8 mouse cellular contexts compared by ENCODE assay signal in the genomic region with DNA sequence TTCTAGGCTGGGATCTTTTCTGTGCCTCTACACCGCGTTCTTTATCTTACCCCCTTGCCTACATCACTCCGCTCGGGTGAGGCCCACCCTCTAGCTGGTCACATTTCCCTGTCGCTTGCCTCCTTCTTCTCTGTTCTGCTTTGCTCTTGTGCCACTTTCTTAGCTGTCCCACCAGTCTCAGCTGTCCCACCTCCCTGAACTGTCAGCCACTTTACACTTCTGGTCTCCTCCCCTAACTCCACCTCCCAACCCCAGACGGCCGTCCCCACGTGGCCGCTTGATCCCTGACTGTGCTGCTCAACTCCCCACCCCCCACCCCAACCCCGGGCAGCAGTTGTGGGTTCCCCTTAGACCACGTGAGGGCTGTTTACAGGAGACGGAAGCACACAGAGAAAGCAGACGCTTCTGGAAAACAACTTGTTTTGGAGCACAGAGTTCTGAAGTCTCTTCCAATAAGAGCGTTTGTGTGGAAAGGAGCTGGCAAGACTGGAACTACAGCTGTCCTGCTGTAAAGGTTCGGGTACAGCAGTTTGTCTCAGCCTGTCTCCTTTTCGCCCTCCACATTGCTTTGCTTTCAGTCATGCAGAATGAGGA. TPM values are rescaled to one million over a fixed set of nuclear protein-coding genes. Genes with fewer than 3 reads are reported as not detected.
DNase-seq lines count a peak whose midpoint lies in the region; ATAC-seq lines count a peak whose summit lies in the region.

A gene (plus strand): TSS at position 330 of the 594 bp plus-strand sequence.

- H3K9ac ChIP-seq in intestine, embryonic 14.5 days (ENCODE audit: low read length): peak within 1 kb of the TSS; percentile 76

- peak within 1 kb of the TSS; percentile 100 for H3K4me2 ChIP-seq in intestine, embryonic 14.5 days (ENCODE audit: low read length)

- H3K4me1 ChIP-seq in intestine, embryonic 14.5 days (replicated peaks; ENCODE audit: control insufficient read depth, insufficient read depth, low read length): peaks cover 13% of the 10 kb centered on the region

- ATAC-seq in intestine, embryonic 14.5 days (replicated peaks; ENCODE audit: low FRiP score, low TSS enrichment, low read depth): peak; percentile 66
- peak; percentile 68 for ATAC-seq in megakaryocyte progenitor cell, adult 5-6 weeks (replicated peaks; ENCODE audit: poor library complexity)

- peak within 1 kb of the TSS; percentile 85 for H3K4me3 ChIP-seq in intestine, embryonic 14.5 days (ENCODE audit: low read depth, low read length)

- no peaks in the 10 kb centered on the region for H3K27me3 ChIP-seq in intestine, embryonic 14.5 days (replicated peaks; ENCODE audit: control insufficient read depth, insufficient read depth, low read length)

- peak; percentile 67 to 76 for DNase-seq in adrenal gland, adult 18-20 months (ENCODE audit: low spot score in 2 of 2)
- peak; percentile 82 for DNase-seq in embryo, embryonic 11 days
- peak; percentile 87 for DNase-seq in gastrocnemius, postnatal 25 days
- DNase-seq in intestine, embryonic 14.5 days (ENCODE audit: low spot score): peak; percentile 79
- DNase-seq in left cerebral cortex, postnatal 10 days (ENCODE audit: extremely low spot score in 1 of 2, low spot score in 2 of 2): peak; percentile 61 to 89
- DNase-seq in right cerebral cortex, postnatal 14 days: peak; percentile 53
- peak; percentile 57 for DNase-seq in urinary bladder, postnatal 25 days (ENCODE audit: low spot score)

- WGBS in intestine, embryonic 14.5 days: under 1% methylated on average over 16 of the region's 16 CpGs

- H3K36me3 ChIP-seq in intestine, embryonic 14.5 days (ENCODE audit: control insufficient read depth, insufficient read depth, low read length): peaks cover 25% of the 10 kb centered on the region

- H3K27ac ChIP-seq in intestine, embryonic 14.5 days (ENCODE audit: low read depth): peak within 1 kb of the TSS; percentile 91

- H3K9me3 ChIP-seq in intestine, embryonic 14.5 days (ENCODE audit: control insufficient read depth, low read length): no peaks in the 10 kb centered on the region

- intact Hi-C loops in left cerebral cortex, postnatal 10 days (cut with DNase I): no loop called here

RNA-seq across cellular contexts. Expression of the gene that starts here (rescaled TPM):
- total RNA-seq in adrenal gland, adult 18-20 months (2021): 10 to 100 TPM; 36.3 to 47.2 TPM
- total RNA-seq in gastrocnemius, postnatal 25 days (2021): 10 to 100 TPM; 27.2 to 27.4 TPM
- 6.8 and 8.2 TPM in 2 replicates for polyA plus RNA-seq in intestine, embryonic 14.5 days (2014; fragmentation: Nextera tagmentation; extraction: Ambion mirVana)
- 10 to 100 TPM in 1 of 2 experiments, 1 to 10 TPM in 1; 8.7 to 12.3 TPM for total RNA-seq in left cerebral cortex, postnatal 10 days (2021)
- 28.4 and 28.7 TPM in 2 replicates for total RNA-seq in megakaryocyte progenitor cell, adult 5-6 weeks (2015)
- total RNA-seq in megakaryocyte progenitor cell, adult 5-6 weeks (2017): 29.6 and 30.4 TPM in 2 replicates

Comparison
In these comparisons a context has a peak if more than half of its experiments do, and no peak if none do; other contexts are left out.
1. Peak in every context shown above with its lines: DNase-seq, ATAC-seq, H3K4me3 ChIP-seq and H3K27ac ChIP-seq.